Mouse (Mus musculus) B cell, adult (primary cell): ENCODE results near the gene Trpt1. TPM values are rescaled to one million over a fixed set of nuclear protein-coding genes. Genes with fewer than 3 reads are reported as not detected.

Experiments used
- total RNA-seq: library from RNA; stranded (reverse); gene quantifications from 4 replicates; pipeline ENCODE4 v1.2.4, GENCODE M21; 2023; ENCODE audit not compliant: inconsistent age

Trpt1 gene
- total RNA-seq = 4.5 to 6.6 TPM (median 5.6 TPM) in 4 replicates

GRCm38 (mm10) chr19:6996006-6996405 lies at the start of gene Trpt1, which contains the start of gene Nudt22:
Trpt1 (plus strand) TSS chr19:6996131.
Nudt22 (minus strand) TSS chr19:6996117.

DNA sequence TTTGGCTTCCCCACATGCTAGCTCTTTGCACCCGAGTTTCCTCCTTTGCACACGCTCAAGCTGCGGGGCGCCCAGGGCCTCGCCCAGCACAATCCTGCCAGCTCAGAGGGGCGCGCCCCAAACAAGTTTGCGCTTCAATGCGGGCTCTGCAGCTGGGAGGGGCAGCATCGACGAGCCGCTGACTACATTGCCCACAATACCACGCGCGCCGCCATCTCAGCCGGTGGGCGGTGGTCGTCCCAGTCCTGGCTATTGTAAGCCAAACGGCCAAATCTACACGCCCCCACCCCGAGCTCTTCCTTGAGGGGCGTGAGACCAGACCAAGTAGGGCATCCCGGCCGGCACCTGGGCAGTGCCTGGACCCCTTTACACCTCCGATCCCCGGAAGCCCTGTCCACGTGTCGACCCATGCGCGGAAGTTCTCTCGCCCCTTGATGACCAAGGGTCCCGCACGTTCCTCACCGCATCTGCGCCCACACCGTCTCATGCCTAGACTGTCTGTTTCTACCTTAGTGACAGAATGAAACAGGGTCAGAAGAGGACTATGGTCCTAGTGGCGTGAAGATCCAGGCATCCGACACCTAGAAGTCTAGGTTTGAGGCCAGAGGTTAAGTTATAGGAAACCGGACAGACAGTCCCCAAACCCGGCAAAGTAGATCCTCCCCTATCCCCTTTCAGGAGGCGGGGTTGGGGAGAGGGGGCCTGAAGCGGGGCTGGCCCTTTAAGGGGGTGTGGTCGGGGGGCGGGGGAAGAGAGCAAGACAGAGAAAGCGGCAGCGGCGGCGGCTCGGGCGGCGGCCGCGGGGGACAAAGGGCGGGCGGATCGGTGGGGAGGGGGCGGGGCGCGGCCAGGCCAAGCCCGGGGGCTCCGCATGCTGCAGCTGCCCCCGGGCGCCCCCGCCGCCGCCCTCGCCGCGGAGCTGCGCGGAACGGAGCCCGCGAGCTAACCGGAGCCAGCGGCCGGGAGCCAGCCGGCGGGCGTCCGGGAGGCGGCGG lies 21.4 kb upstream of the Trpt1 start, which contains the start of gene Ppp1r14b:
Gene Ppp1r14b, plus strand, starts transcription at position 758 of the 995 bp plus-strand sequence.

GRCm38 (mm10) chr19:6975537-6976521 lies 20.1 kb upstream of the Trpt1 start, which contains the start of gene Plcb3:
Plcb3 (minus strand) TSS chr19:6976470.

GRCm38 (mm10) chr19:6980381-6981093 lies 15.4 kb upstream of the Trpt1 start, which contains the start of gene Fkbp2:
Fkbp2 (minus strand) TSS chr19:6980501.

GRCm38 (mm10) chr19:6987061-6987903 lies 8.6 kb upstream of the Trpt1 start, which contains the start of gene Vegfb:
Vegfb (minus strand) TSS chr19:6987651.

GRCm38 (mm10) chr19:6992011-6992858 lies 3.7 kb upstream of the Trpt1 start, which contains the start of gene Dnajc4:
Dnajc4 (minus strand) TSS chr19:6992572.

DNA sequence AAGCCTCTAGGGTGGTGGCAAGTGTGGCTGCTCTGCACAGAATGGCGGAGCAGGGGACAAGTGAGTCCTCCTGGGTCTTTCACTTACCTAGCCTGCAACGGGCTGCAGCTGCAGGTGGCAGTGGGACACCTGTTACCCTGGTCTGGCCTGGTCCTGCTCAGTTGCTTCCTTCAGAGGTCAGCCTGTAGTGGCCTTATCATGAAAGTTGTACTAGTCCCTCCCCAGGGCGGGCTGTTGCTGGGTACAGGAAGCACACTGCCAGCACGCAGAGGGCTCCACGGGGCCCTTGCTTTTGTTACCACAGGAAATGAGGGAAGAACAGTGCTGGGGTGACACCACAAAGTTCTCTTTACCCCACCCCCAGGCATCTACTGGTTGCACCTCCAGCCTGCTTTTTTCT lies 23.3 kb downstream of the Trpt1 start, which contains the start of gene Fermt3:
Gene Fermt3, minus strand, starts transcription at position 279 of the 400 bp plus-strand sequence.

DNA sequence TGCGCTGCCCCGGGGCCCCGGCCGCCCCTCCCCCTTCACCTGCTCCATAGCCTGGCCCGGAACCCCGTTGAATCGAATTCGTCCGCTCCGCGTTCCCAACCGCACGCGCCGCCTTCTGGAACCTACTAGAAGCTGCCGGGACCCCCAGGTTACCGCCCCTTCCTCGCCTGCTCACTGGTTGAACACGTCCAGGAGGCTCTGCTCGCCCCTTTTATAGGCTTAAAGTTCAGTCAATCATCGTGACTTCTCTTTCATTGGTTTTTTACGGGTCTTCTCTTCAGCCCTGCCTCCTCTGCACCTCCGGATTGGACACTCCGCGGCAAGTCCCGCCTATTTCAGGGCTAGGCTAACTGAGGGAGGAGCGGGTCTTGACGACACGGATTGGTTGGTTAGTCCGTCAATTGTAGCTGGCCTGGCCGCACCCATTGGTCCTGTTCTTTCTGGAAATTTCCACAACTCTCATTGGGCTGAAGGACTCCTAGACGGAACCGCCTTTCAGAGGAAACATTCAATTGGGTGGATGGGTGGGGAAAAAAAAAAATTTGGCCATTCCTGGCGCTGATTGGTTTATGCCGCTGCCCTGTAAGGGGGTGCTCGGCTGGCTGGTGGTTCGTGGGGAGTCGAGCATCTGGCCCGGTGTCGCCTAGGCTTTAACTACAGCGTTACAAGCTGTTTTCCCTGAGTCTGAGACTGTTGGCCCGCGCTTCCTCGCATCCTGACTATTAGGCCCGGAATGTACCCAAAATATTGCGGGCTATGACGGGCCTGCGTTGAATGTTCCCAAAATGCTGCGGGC lies 44.1 kb downstream of the Trpt1 start, which contains the start of gene Stip1:
Gene Stip1, minus strand, starts transcription at position 127 of the 796 bp plus-strand sequence.

Other genes with a start within 250 kb of the Trpt1 start
- gene Rps6ka4, start 155.5 kb upstream of the Trpt1 start, total RNA-seq = 28.2 to 41.0 TPM (median 33.2 TPM) in 4 replicates
- gene Ccdc88b, start 137.9 kb upstream of the Trpt1 start, total RNA-seq = 29.9 to 32.9 TPM (median 31.6 TPM) in 4 replicates
- 150 to 159 TPM (median 153 TPM) in 4 replicates for gene Trmt112, start 86.4 kb upstream of the Trpt1 start, total RNA-seq
- 86.0 to 104 TPM (median 92.9 TPM) in 4 replicates for gene Prdx5, start 86.0 kb upstream of the Trpt1 start, total RNA-seq
- gene Esrra, start 74.3 kb upstream of the Trpt1 start, total RNA-seq = 55.4 to 59.7 TPM (median 56.1 TPM) in 4 replicates
- gene Catsperz, start 70.8 kb upstream of the Trpt1 start, total RNA-seq = not detected in 4 replicates
- not detected in 4 replicates for gene Kcnk4, start 61.6 kb upstream of the Trpt1 start, total RNA-seq
- 10.7 to 16.5 TPM (median 14.1 TPM) in 4 replicates for gene Bad, start 54.3 kb upstream of the Trpt1 start, total RNA-seq
- 20.3 to 22.9 TPM (median 21.1 TPM) in 4 replicates for gene Gpr137, start 53.7 kb upstream of the Trpt1 start, total RNA-seq
- 89.5 to 93.5 TPM (median 90.6 TPM) in 4 replicates for gene Ppp1r14b, start 21.2 kb upstream of the Trpt1 start, total RNA-seq
- gene Plcb3, start 19.7 kb upstream of the Trpt1 start, total RNA-seq = 13.5 to 15.8 TPM (median 15.0 TPM) in 4 replicates
- 27.8 to 34.0 TPM (median 30.5 TPM) in 4 replicates for gene Fkbp2, start 15.6 kb upstream of the Trpt1 start, total RNA-seq
- 15.4 to 19.4 TPM (median 17.7 TPM) in 4 replicates for gene Vegfb, start 8.5 kb upstream of the Trpt1 start, total RNA-seq
- 23.7 to 27.8 TPM (median 26.5 TPM) in 4 replicates for gene Dnajc4, start 3.6 kb upstream of the Trpt1 start, total RNA-seq
- 4.4 to 6.2 TPM (median 5.2 TPM) in 4 replicates for gene Nudt22, start within 50 bp of the Trpt1 start, total RNA-seq
- gene Fermt3, start 23.3 kb downstream of the Trpt1 start, total RNA-seq = 167 to 182 TPM (median 174 TPM) in 4 replicates
- gene Stip1, start 43.8 kb downstream of the Trpt1 start, total RNA-seq = 98.7 to 127 TPM (median 113 TPM) in 4 replicates
- 6.5 to 7.3 TPM (median 7.1 TPM) in 4 replicates for gene Macrod1, start 60.7 kb downstream of the Trpt1 start, total RNA-seq
- 0.12 to 0.16 TPM in 2 of 4 replicates, not detected in the others for gene Flrt1, start 109.6 kb downstream of the Trpt1 start, total RNA-seq
- gene Otub1, start 210.2 kb downstream of the Trpt1 start, total RNA-seq = 132 to 142 TPM (median 137 TPM) in 4 replicates
- gene Cox8a, start 221.5 kb downstream of the Trpt1 start, total RNA-seq = 302 to 334 TPM (median 313 TPM) in 4 replicates
- gene Naa40, start 245.1 kb downstream of the Trpt1 start, total RNA-seq = 55.8 to 56.6 TPM (median 56.2 TPM) in 4 replicates